Mouse (Mus musculus): ENCODE measurements around the gene Defb29.

The Defb29 gene

GRCm38 (mm10) chr2:152539944-152540710 lies at the start of gene Defb29:
TSS of gene Defb29 (minus strand) at chr2:152540098.
- no peak for DNase-seq (ENCODE audit: low spot score in 2 of 2)

GRCm38 (mm10) chr2:152589021-152589420 lies 49.1 kb upstream of the Defb29 start:
- DNase-seq (ENCODE audit: low spot score in 2 of 2), result no peak

GRCm38 (mm10) chr2:152588450-152588849 lies 48.6 kb upstream of the Defb29 start:
- no peak for DNase-seq (ENCODE audit: low spot score in 2 of 2)

GRCm38 (mm10) chr2:152586926-152587560 lies 47.1 kb upstream of the Defb29 start:
- DNase-seq (ENCODE audit: low spot score in 2 of 2), result no peak

- DNase-seq (ENCODE audit: low spot score in 2 of 2), result no peak
Measured at GRCm38 (mm10) chr2:152580612-152581011, 40.7 kb upstream of the Defb29 start.

GRCm38 (mm10) chr2:152580107-152580506 lies 40.2 kb upstream of the Defb29 start, which contains the start of gene Defb19:
TSS of gene Defb19 (minus strand) at chr2:152580312.
- no peak for DNase-seq (ENCODE audit: low spot score in 2 of 2)

GRCm38 (mm10) chr2:152573484-152573883 lies 33.6 kb upstream of the Defb29 start:
- DNase-seq (ENCODE audit: low spot score in 2 of 2), result no peak

- DNase-seq (ENCODE audit: low spot score in 2 of 2), result no peak
Measured at GRCm38 (mm10) chr2:152572114-152572794, 32.4 kb upstream of the Defb29 start, which contains the start of gene Defb21. TSS of gene Defb21 (plus strand) at chr2:152572744.

- no peak for DNase-seq (ENCODE audit: low spot score in 2 of 2)
Measured at GRCm38 (mm10) chr2:152570313-152570712, 30.4 kb upstream of the Defb29 start.

GRCm38 (mm10) chr2:152569881-152570280 lies 30.0 kb upstream of the Defb29 start:
- no peak for DNase-seq (ENCODE audit: low spot score in 2 of 2)

GRCm38 (mm10) chr2:152569038-152569437 lies 29.1 kb upstream of the Defb29 start, which contains the start of gene Gm17416:
TSS of gene Gm17416 (plus strand) at chr2:152569338.
- DNase-seq (ENCODE audit: low spot score in 2 of 2), result no peak

- no peak for DNase-seq (ENCODE audit: low spot score in 2 of 2)
Measured at GRCm38 (mm10) chr2:152556655-152557054, 16.8 kb upstream of the Defb29 start.

GRCm38 (mm10) chr2:152553774-152554423 lies 14.0 kb upstream of the Defb29 start:
- peak; percentile 47 to 60 for DNase-seq (ENCODE audit: low spot score in 2 of 2)

GRCm38 (mm10) chr2:152548124-152548523 lies 8.2 kb upstream of the Defb29 start:
- DNase-seq (ENCODE audit: low spot score in 2 of 2), result no peak

GRCm38 (mm10) chr2:152544691-152545090 lies 4.8 kb upstream of the Defb29 start:
- peak; percentile 22 to 31 for DNase-seq (ENCODE audit: low spot score in 2 of 2)

GRCm38 (mm10) chr2:152543478-152543877 lies 3.6 kb upstream of the Defb29 start:
- no peak for DNase-seq (ENCODE audit: low spot score in 2 of 2)

- no peak for DNase-seq (ENCODE audit: low spot score in 2 of 2)
Measured at GRCm38 (mm10) chr2:152542897-152543296, 3.0 kb upstream of the Defb29 start.

GRCm38 (mm10) chr2:152541979-152542378 lies 2.1 kb upstream of the Defb29 start:
- DNase-seq (ENCODE audit: low spot score in 2 of 2), result no peak

GRCm38 (mm10) chr2:152517981-152518380 lies 21.9 kb downstream of the Defb29 start, which contains the start of gene Defb28:
TSS of gene Defb28 (plus strand) at chr2:152518255.
- no peak for DNase-seq (ENCODE audit: low spot score in 2 of 2)

- DNase-seq (ENCODE audit: low spot score in 2 of 2), result no peak
Measured at GRCm38 (mm10) chr2:152516084-152516483, 23.8 kb downstream of the Defb29 start.

- no peak for DNase-seq (ENCODE audit: low spot score in 2 of 2)
Measured at GRCm38 (mm10) chr2:152511592-152511991, 28.3 kb downstream of the Defb29 start, which contains the start of gene Defb26. TSS of gene Defb26 (minus strand) at chr2:152511692.

- no peak for DNase-seq (ENCODE audit: low spot score in 2 of 2)
Measured at GRCm38 (mm10) chr2:152503950-152504349, 35.9 kb downstream of the Defb29 start.

Data from frontal cortex, postnatal 25 days (tissue).